Mouse (Mus musculus) heart, embryonic 12.5 days (tissue): ENCODE results near the gene Mphosph8. TPM values are rescaled to one million over a fixed set of nuclear protein-coding genes. Genes with fewer than 3 reads are reported as not detected.

ENCODE experiments used
- ATAC-seq: fragments of 200-750 bp; cut with Nextera tagmentation; 2 replicates; pipeline ENCODE4 v1.8.0; 2017; ENCODE audit warnings: moderate TSS enrichment, moderate library complexity; ENCODE audit not compliant: insufficient number of reproducible peaks, low FRiP score
- H3K27ac ChIP-seq: fragments of 300-500 bp; sonication (generic); 2 replicates; pipeline ENCODE4 v1.5.1; 2016; ENCODE audit warnings: mild to moderate bottlenecking, moderate library complexity; ENCODE audit not compliant: poor library complexity, severe bottlenecking
- H3K27me3 ChIP-seq: fragments of 300-500 bp; sonication (generic); replicated peaks from 2 replicates; pipeline ENCODE4 v1.6.1; 2016; ENCODE audit warnings: mild to moderate bottlenecking, moderate library complexity
- H3K36me3 ChIP-seq: fragments of 300-500 bp; sonication (generic); 2 replicates; pipeline ENCODE4 v1.6.1; 2016; ENCODE audit warnings: mild to moderate bottlenecking, moderate library complexity
- H3K4me1 ChIP-seq: fragments of 300-500 bp; sonication (generic); replicated peaks from 2 replicates; pipeline ENCODE4 v1.6.1; 2016; ENCODE audit warnings: mild to moderate bottlenecking
- H3K4me2 ChIP-seq: fragments of 300-500 bp; sonication (generic); 2 replicates; pipeline ENCODE4 v1.6.1; 2016; ENCODE audit warnings: mild to moderate bottlenecking, moderate library complexity
- H3K4me3 ChIP-seq: fragments of 300-500 bp; sonication (generic); 2 replicates; pipeline ENCODE4 v1.5.1; 2016; ENCODE audit warnings: mild to moderate bottlenecking
- H3K9ac ChIP-seq: fragments of 300-500 bp; sonication (generic); 2 replicates; pipeline ENCODE4 v1.6.1; 2016; ENCODE audit warnings: mild to moderate bottlenecking, moderate library complexity
- H3K9me3 ChIP-seq: fragments of 300-500 bp; sonication (generic); replicated peaks from 2 replicates; pipeline ENCODE4 v1.6.1; 2016; ENCODE audit warnings: mild to moderate bottlenecking, moderate library complexity
- WGBS: fragments of 180-500 bp; shearing (Covaris S2); methylation state at CpG from one replicate; pipeline ENCODE4 v1.1.7; 2016; 5-methylcytosine and 5-hydroxymethylcytosine counted together
- polyA plus RNA-seq: library from polyadenylated mRNA; unstranded; fragments of >200 nt; fragmentation: Nextera tagmentation; extraction: Ambion mirVana; gene quantifications from 2 replicates; pipeline ENCODE4 v1.2.1, GENCODE M21; 2016

Gene Mphosph8
- 27.5 and 29.5 TPM in 2 replicates for polyA plus RNA-seq

- Histone ChIP-seq H3K36me3 (peaks cover 10% of the 10 kb centered on the region), H3K9ac (peak within 1 kb of the TSS; percentile 89), H3K4me1 (peaks cover 22% of the 10 kb centered on the region), H3K4me2 (peak within 1 kb of the TSS; percentile 94), H3K4me3 (peak within 1 kb of the TSS; percentile 96), H3K9me3 (no peaks in the 10 kb centered on the region), H3K27me3 (no peaks in the 10 kb centered on the region), H3K27ac (peak within 1 kb of the TSS; percentile 96)
- ATAC-seq: peak; percentile 100
- WGBS: under 1% methylated on average over 70 of the region's 70 CpGs
Measured at GRCm38 (mm10) chr14:56667969-56668802, at the start of gene Mphosph8. TSS of gene Mphosph8 (plus strand) at chr14:56668248.

GRCm38 (mm10) chr14:56620425-56620824 lies 47.6 kb upstream of the Mphosph8 start:
- no peak for ATAC-seq
- 85% methylated on average over 8 of the region's 8 CpGs for WGBS
- no peaks in the 10 kb centered on the region for H3K27me3 ChIP-seq

GRCm38 (mm10) chr14:56626202-56626601 lies 41.8 kb upstream of the Mphosph8 start:
- ATAC-seq: no peak
- Histone ChIP-seq H3K4me2 (no peak overlapping the region), H3K27me3 (no peaks in the 10 kb centered on the region), H3K27ac (no peak overlapping the region), H3K36me3 (peaks cover 74% of the 10 kb centered on the region), H3K4me3 (no peak overlapping the region), H3K9ac (no peak overlapping the region), H3K9me3 (no peaks in the 10 kb centered on the region), H3K4me1 (no peaks in the 10 kb centered on the region)
- 88% methylated on average over 4 of the region's 4 CpGs for WGBS

More at GRCm38 (mm10) chr14:56620425-56620824, 47.6 kb upstream of the Mphosph8 start:
- Histone ChIP-seq H3K4me2 (no peak overlapping the region), H3K36me3 (peaks cover 77% of the 10 kb centered on the region), H3K4me3 (no peak overlapping the region), H3K9me3 (no peaks in the 10 kb centered on the region), H3K27ac (no peak overlapping the region), H3K9ac (no peak overlapping the region), H3K4me1 (no peaks in the 10 kb centered on the region)

GRCm38 (mm10) chr14:56628336-56628735 lies 39.7 kb upstream of the Mphosph8 start:
- 86% methylated on average over 3 of the region's 3 CpGs for WGBS
- H3K4me3 ChIP-seq: no peak overlapping the region
- H3K36me3 ChIP-seq: peaks cover 69% of the 10 kb centered on the region
- no peak overlapping the region for H3K4me2 ChIP-seq
- H3K9me3 ChIP-seq: no peaks in the 10 kb centered on the region
- H3K27ac ChIP-seq: no peak overlapping the region
- H3K4me1 ChIP-seq: no peaks in the 10 kb centered on the region
- H3K27me3 ChIP-seq: no peaks in the 10 kb centered on the region
- ATAC-seq: no peak
- H3K9ac ChIP-seq: no peak overlapping the region

GRCm38 (mm10) chr14:56631109-56631508 lies 36.9 kb upstream of the Mphosph8 start:
- Histone ChIP-seq H3K4me2 (no peak overlapping the region), H3K9me3 (no peaks in the 10 kb centered on the region), H3K9ac (no peak overlapping the region), H3K36me3 (peaks cover 72% of the 10 kb centered on the region), H3K27me3 (no peaks in the 10 kb centered on the region), H3K4me3 (no peak overlapping the region), H3K4me1 (no peaks in the 10 kb centered on the region), H3K27ac (no peak overlapping the region)
- no peak for ATAC-seq
- 79% methylated on average over 2 of the region's 2 CpGs for WGBS

GRCm38 (mm10) chr14:56647206-56647605 lies 20.8 kb upstream of the Mphosph8 start:
- no peak for ATAC-seq
- H3K27ac ChIP-seq: no peak overlapping the region
- H3K4me1 ChIP-seq: no peaks in the 10 kb centered on the region
- H3K9ac ChIP-seq: no peak overlapping the region
- H3K27me3 ChIP-seq: no peaks in the 10 kb centered on the region
- no peak overlapping the region for H3K4me3 ChIP-seq
- no peaks in the 10 kb centered on the region for H3K9me3 ChIP-seq
- H3K4me2 ChIP-seq: no peak overlapping the region
- H3K36me3 ChIP-seq: peaks cover 64% of the 10 kb centered on the region
- WGBS: 66% methylated on average over 7 of the region's 7 CpGs

- H3K4me2 ChIP-seq: no peak overlapping the region
- H3K9ac ChIP-seq: no peak overlapping the region
- H3K9me3 ChIP-seq: peaks cover 9% of the 10 kb centered on the region
- H3K27me3 ChIP-seq: no peaks in the 10 kb centered on the region
- H3K27ac ChIP-seq: no peak overlapping the region
- no peak overlapping the region for H3K4me3 ChIP-seq
- H3K36me3 ChIP-seq: peaks cover 68% of the 10 kb centered on the region
- no peaks in the 10 kb centered on the region for H3K4me1 ChIP-seq
- ATAC-seq: no peak
Measured at GRCm38 (mm10) chr14:56649448-56649847, 18.6 kb upstream of the Mphosph8 start.

GRCm38 (mm10) chr14:56665651-56666050 lies 2.4 kb upstream of the Mphosph8 start:
- 0 out of 2 replicates have a peak, but pooled peaks cover under 1% of the 10 kb centered on the region for H3K36me3 ChIP-seq
- ATAC-seq: no peak
- no peak overlapping the region for H3K4me2 ChIP-seq
- H3K9me3 ChIP-seq: no peaks in the 10 kb centered on the region
- 61% methylated on average over 5 of the region's 5 CpGs for WGBS
- peaks cover 16% of the 10 kb centered on the region for H3K4me1 ChIP-seq
- no peak overlapping the region for H3K9ac ChIP-seq
- H3K27me3 ChIP-seq: no peaks in the 10 kb centered on the region
- no peak overlapping the region for H3K27ac ChIP-seq
- H3K4me3 ChIP-seq: no peak overlapping the region

GRCm38 (mm10) chr14:56666909-56667308 lies 1.1 kb upstream of the Mphosph8 start:
- Histone ChIP-seq H3K4me3 (peak overlapping the region; percentile 96), H3K9ac (no peak overlapping the region), H3K36me3 (no peaks in the 10 kb centered on the region), H3K27ac (no peak overlapping the region), H3K9me3 (no peaks in the 10 kb centered on the region), H3K4me2 (peak overlapping the region; percentile 62), H3K27me3 (no peaks in the 10 kb centered on the region), H3K4me1 (peaks cover 22% of the 10 kb centered on the region)
- 72% methylated on average over 3 of the region's 3 CpGs for WGBS
- ATAC-seq: no peak

- Histone ChIP-seq H3K9ac (peak overlapping the region; percentile 89), H3K27ac (peak overlapping the region; percentile 96), H3K27me3 (no peaks in the 10 kb centered on the region), H3K4me3 (peak overlapping the region; percentile 96), H3K9me3 (no peaks in the 10 kb centered on the region), H3K4me2 (peak overlapping the region; percentile 94), H3K36me3 (peaks cover 12% of the 10 kb centered on the region), H3K4me1 (peaks cover 22% of the 10 kb centered on the region)
- 2% methylated on average over 13 of the region's 13 CpGs for WGBS
- no peak for ATAC-seq
Measured at GRCm38 (mm10) chr14:56669046-56669620, 1.1 kb downstream of the Mphosph8 start.

GRCm38 (mm10) chr14:56685426-56685825 lies 17.4 kb downstream of the Mphosph8 start:
- H3K4me1 ChIP-seq: no peaks in the 10 kb centered on the region
- no peaks in the 10 kb centered on the region for H3K9me3 ChIP-seq
- H3K4me2 ChIP-seq: no peak overlapping the region
- H3K36me3 ChIP-seq: peaks cover 69% of the 10 kb centered on the region
- H3K27me3 ChIP-seq: no peaks in the 10 kb centered on the region
- H3K27ac ChIP-seq: no peak overlapping the region
- no peak overlapping the region for H3K9ac ChIP-seq
- WGBS: 52% methylated on average over 1 of the region's 1 CpGs
- no peak for ATAC-seq
- no peak overlapping the region for H3K4me3 ChIP-seq
